Mouse (Mus musculus) spleen, adult 18-20 months (tissue): ENCODE measurements around the gene Cdc34.

ENCODE experiments used
- DNase-seq, 2 experiments: peaks; one replicate each; pipeline ENCODE4 v3.0.0; 2022; ENCODE audit warnings: mixed read lengths in 2 of 2

The Cdc34 gene

GRCm38 (mm10) chr10:79681591-79682245 lies at the start of gene Cdc34:
Gene Cdc34, plus strand, starts transcription at chr10:79682195.
- DNase-seq: peak; percentile 97 to 99

GRCm38 (mm10) chr10:79633006-79633777 lies 48.8 kb upstream of the Cdc34 start:
- DNase-seq: no peak

GRCm38 (mm10) chr10:79636287-79636686 lies 45.7 kb upstream of the Cdc34 start:
- DNase-seq: no peak

GRCm38 (mm10) chr10:79637128-79638110 lies 44.6 kb upstream of the Cdc34 start, which contains the start of gene Shc2:
Gene Shc2, minus strand, starts transcription at chr10:79637918.
- DNase-seq: no peak

GRCm38 (mm10) chr10:79638486-79639204 lies 43.4 kb upstream of the Cdc34 start:
- DNase-seq: no peak

GRCm38 (mm10) chr10:79645711-79646110 lies 36.3 kb upstream of the Cdc34 start, which contains the start of gene Odf3l2:
Gene Odf3l2, minus strand, starts transcription at chr10:79645738.
- DNase-seq: no peak

GRCm38 (mm10) chr10:79649070-79649751 lies 32.8 kb upstream of the Cdc34 start:
- DNase-seq: peak in 1 of 2 experiments; percentile 60

- no peak for DNase-seq
Measured at GRCm38 (mm10) chr10:79652789-79653188, 29.2 kb upstream of the Cdc34 start.

GRCm38 (mm10) chr10:79654946-79655395 lies 27.0 kb upstream of the Cdc34 start:
- DNase-seq: no peak

- DNase-seq: no peak
Measured at GRCm38 (mm10) chr10:79658829-79659228, 23.2 kb upstream of the Cdc34 start.

GRCm38 (mm10) chr10:79660298-79660697 lies 21.7 kb upstream of the Cdc34 start:
- DNase-seq: no peak

- DNase-seq: no peak
Measured at GRCm38 (mm10) chr10:79661861-79662260, 20.1 kb upstream of the Cdc34 start.

GRCm38 (mm10) chr10:79664131-79664665 lies 17.8 kb upstream of the Cdc34 start, which contains the start of gene Madcam1:
Gene Madcam1, plus strand, starts transcription at chr10:79664559.
- peak; percentile 39 to 75 for DNase-seq

GRCm38 (mm10) chr10:79665051-79665450 lies 16.9 kb upstream of the Cdc34 start:
- no peak for DNase-seq

- no peak for DNase-seq
Measured at GRCm38 (mm10) chr10:79666493-79666892, 15.5 kb upstream of the Cdc34 start.

GRCm38 (mm10) chr10:79668076-79668475 lies 13.9 kb upstream of the Cdc34 start:
- DNase-seq: no peak

- peak; percentile 75 to 83 for DNase-seq
Measured at GRCm38 (mm10) chr10:79668771-79669575, 13.0 kb upstream of the Cdc34 start, which contains the start of gene Tpgs1. Gene Tpgs1, plus strand, starts transcription at chr10:79669369.

GRCm38 (mm10) chr10:79669576-79670057 lies 12.4 kb upstream of the Cdc34 start:
- DNase-seq: peak; percentile 63 to 79

GRCm38 (mm10) chr10:79670071-79670888 lies 11.7 kb upstream of the Cdc34 start:
- DNase-seq: no peak
